In genomic region chr16:38088126-38088628, GRCm38 (mm10) we compare ENCODE assay signal across 8 mouse cellular contexts. TPM values are rescaled to one million over a fixed set of nuclear protein-coding genes. Genes with fewer than 3 reads are reported as not detected.
A peak's percentile ranks its signal among the peaks of the same experiment; 100 is the strongest.
DNase-seq lines count a peak whose midpoint lies in the region; ATAC-seq and TF ChIP-seq lines count a peak whose summit lies in the region.

No protein-coding gene starts in this region.

- H3K27me3 ChIP-seq in megakaryocyte, embryonic 14.5 days (replicated peaks), result no peaks in the 10 kb centered on the region
- no peaks in the 10 kb centered on the region for H3K27me3 ChIP-seq in forebrain, postnatal 0 days (ENCODE audit: insufficient read depth, low read length)
- H3K27me3 ChIP-seq in midbrain, embryonic 10.5 days (ENCODE audit: low read depth, poor library complexity, severe bottlenecking), result no peaks in the 10 kb centered on the region

- H3K4me2 ChIP-seq in forebrain, postnatal 0 days (ENCODE audit: low read depth), result peak overlapping the region; percentile 81

- no peak; the same call in 1 of the 2 replicates for ATAC-seq in megakaryocyte, adult 5-6 weeks (ENCODE audit: poor library complexity, severe bottlenecking)
- no peak; the same call in 1 of the 2 replicates for ATAC-seq in forebrain, postnatal 0 days

- peak; percentile 79 for DNase-seq in embryo, embryonic 10 days (ENCODE audit: low spot score)
- DNase-seq in embryo, embryonic 11 days, result no peak
- no peak for DNase-seq in forebrain, postnatal 0 days
- peak; percentile 90 for DNase-seq in midbrain, embryonic 10.5 days (ENCODE audit: low spot score)
- DNase-seq in right cerebral cortex, postnatal 25 days, result no peak
- DNase-seq in thymus, postnatal 14 days, result no peak

- peak overlapping the region; percentile 100 for H3K27ac ChIP-seq in forebrain, postnatal 0 days (ENCODE audit: low read depth, low read length)
- H3K27ac ChIP-seq in midbrain, embryonic 10.5 days (replicated peaks), result peak overlapping the region; percentile 99

- 0 out of 2 replicates have a peak, but pooled peaks cover 2% of the 10 kb centered on the region for H3K9me3 ChIP-seq in megakaryocyte, embryonic 14.5 days
- no peaks in the 10 kb centered on the region for H3K9me3 ChIP-seq in forebrain, postnatal 0 days (ENCODE audit: low read length)
- no peaks in the 10 kb centered on the region for H3K9me3 ChIP-seq in midbrain, embryonic 10.5 days (replicated peaks)

- peak overlapping the region; percentile 92 for H3K9ac ChIP-seq in forebrain, postnatal 0 days

- no peaks in the 10 kb centered on the region for H3K36me3 ChIP-seq in megakaryocyte, embryonic 14.5 days (replicated peaks; ENCODE audit: low read length)
- no peaks in the 10 kb centered on the region for H3K36me3 ChIP-seq in forebrain, postnatal 0 days (ENCODE audit: insufficient read depth)
- H3K36me3 ChIP-seq in midbrain, embryonic 10.5 days, result no peaks in the 10 kb centered on the region

- peaks cover 17% of the 10 kb centered on the region for H3K4me1 ChIP-seq in megakaryocyte, embryonic 14.5 days
- H3K4me1 ChIP-seq in forebrain, postnatal 0 days (ENCODE audit: insufficient read depth), result peaks cover 12% of the 10 kb centered on the region; the same call in 1 of the 2 replicates
- H3K4me1 ChIP-seq in midbrain, embryonic 10.5 days, result peaks cover 34% of the 10 kb centered on the region

- no peak for TF ChIP-seq CTCF in forebrain, postnatal 0 days (IDR thresholded peaks at IDR 0.05; ENCODE audit: low read depth)

- 1% methylated on average over 40 of the region's 40 CpGs for WGBS in forebrain, postnatal 0 days
- WGBS in midbrain, embryonic 10.5 days, result under 1% methylated on average over 37 of the region's 40 CpGs

- H3K4me3 ChIP-seq in megakaryocyte, embryonic 14.5 days (replicated peaks), result peak overlapping the region; percentile 97
- peak overlapping the region; percentile 70 for H3K4me3 ChIP-seq in forebrain, postnatal 0 days (ENCODE audit: low read depth, low read length)
- peak overlapping the region; percentile 95 for H3K4me3 ChIP-seq in midbrain, embryonic 10.5 days

RNA-seq across cellular contexts. Expression of gene Gsk3b, which starts 0.6 kb away (rescaled TPM):
- 5.8 and 14.0 TPM in 2 replicates for polyA plus RNA-seq in megakaryocyte, embryonic 14.5 days (2012; ENCODE audit: insufficient read depth, low replicate concordance)
- 64.2 and 73.2 TPM in 2 replicates for total RNA-seq in megakaryocyte, adult 5-6 weeks (2015)
- 34.2 and 34.5 TPM in 2 replicates for total RNA-seq in megakaryocyte, adult 5-6 weeks (2017)
- 97.8 and 132 TPM in 2 replicates for total RNA-seq in forebrain, postnatal 0 days (2014; rRNA removed)
- 86.1 and 141 TPM in 2 replicates for polyA plus RNA-seq in forebrain, postnatal 0 days (2015; fragmentation: Nextera tagmentation; extraction: Ambion mirVana)
- 72.9 and 90.7 TPM in 2 replicates for polyA plus RNA-seq in midbrain, embryonic 10.5 days (2016; fragmentation: Nextera tagmentation; extraction: Ambion mirVana)

Comparison
In these comparisons a context has a peak if more than half of its experiments do, and no peak if none do; other contexts are left out.
1. DNase-seq: peak in embryo, embryonic 10 days (single experiment) and midbrain, embryonic 10.5 days (single experiment); none in embryo, embryonic 11 days (single experiment), forebrain, postnatal 0 days (single experiment), right cerebral cortex, postnatal 25 days (single experiment) and thymus, postnatal 14 days (single experiment).
2. Peak in every context shown above with its lines, with median percentiles within 50 percentile points of each other: H3K4me3 ChIP-seq.